Mouse (Mus musculus): ENCODE results near the gene Akap1. TPM values are rescaled to one million over a fixed set of nuclear protein-coding genes. Genes with fewer than 3 reads are reported as not detected.

Akap1 gene
- total and polyA plus RNA-seq, 2 experiments from 2014 or later: 28.6 to 53.2 TPM

DNA sequence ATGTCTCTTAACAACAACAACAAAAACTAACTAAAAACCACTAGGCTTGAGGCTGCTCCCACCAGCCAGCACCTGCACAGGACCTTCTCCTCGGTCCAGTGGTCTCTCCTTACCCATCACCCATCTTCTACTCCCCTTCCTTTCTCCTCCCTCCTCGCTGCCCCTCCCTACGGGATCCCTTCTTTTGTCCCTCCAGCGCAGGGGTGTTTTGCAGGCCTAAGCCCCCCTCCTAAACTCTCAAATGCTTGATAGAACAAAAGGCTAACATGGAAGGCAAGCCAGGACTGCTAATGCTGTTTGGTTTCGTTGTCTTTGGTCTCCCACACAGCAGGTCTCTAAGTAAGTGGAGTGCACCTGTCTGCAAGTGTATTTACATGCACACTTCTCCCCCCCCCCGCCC is 44.1 kb downstream of the Akap1 start:
- Histone ChIP-seq H3K27me3 (ENCODE audit: insufficient read depth, low read length) (no peaks in the 10 kb centered on the region; the same call in 1 of the 2 replicates), H3K9me3 (ENCODE audit: low read length) (no peaks in the 10 kb centered on the region), H3K27ac (ENCODE audit: low read depth, low read length) (0 out of 2 replicates have a peak overlapping the region, but pooled peaks have one; percentile 29), H3K4me2 (ENCODE audit: low read depth) (peak overlapping the region; percentile 21; the same call in 1 of the 2 replicates), H3K4me3 (ENCODE audit: low read depth, low read length) (no peak overlapping the region), H3K36me3 (ENCODE audit: insufficient read depth) (no peaks in the 10 kb centered on the region), H3K4me1 (ENCODE audit: insufficient read depth) (no peaks in the 10 kb centered on the region), H3K9ac (0 out of 2 replicates have a peak overlapping the region, but pooled peaks have one; percentile 18)
- no peak for DNase-seq
- TF ChIP-seq CTCF (IDR thresholded peaks at IDR 0.05; ENCODE audit: low read depth): no peak
- 9% methylated on average over 6 of the region's 6 CpGs for WGBS
- ATAC-seq: no peak

DNA sequence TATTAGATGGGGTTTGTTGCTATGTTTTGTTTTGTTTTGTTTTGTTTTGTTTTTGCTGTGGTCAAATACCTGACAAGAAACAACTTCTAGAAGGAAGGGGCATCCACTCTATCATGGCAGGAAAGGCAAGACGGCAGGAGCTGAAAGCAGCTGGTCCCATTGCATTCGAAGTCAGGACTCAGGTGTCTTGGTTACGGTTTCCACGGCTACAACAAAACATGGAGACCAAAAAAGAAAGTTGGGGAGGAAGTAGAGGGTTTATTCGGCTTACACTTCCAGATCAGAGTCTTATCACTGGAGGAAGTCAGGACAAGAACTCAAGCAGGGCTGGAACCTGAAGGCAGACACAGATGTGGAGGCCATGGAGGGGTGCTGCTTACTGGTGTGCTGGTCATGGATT is 47.3 kb downstream of the Akap1 start:
- Histone ChIP-seq H3K4me1 (ENCODE audit: insufficient read depth) (no peaks in the 10 kb centered on the region), H3K36me3 (ENCODE audit: insufficient read depth) (no peaks in the 10 kb centered on the region), H3K9me3 (ENCODE audit: low read length) (no peaks in the 10 kb centered on the region), H3K27me3 (ENCODE audit: insufficient read depth, low read length) (no peaks in the 10 kb centered on the region), H3K9ac (no peak overlapping the region), H3K27ac (ENCODE audit: low read depth, low read length) (no peak overlapping the region), H3K4me2 (ENCODE audit: low read depth) (no peak overlapping the region), H3K4me3 (ENCODE audit: low read depth, low read length) (no peak overlapping the region)
- 69% methylated on average over 5 of the region's 5 CpGs for WGBS
- no peak for ATAC-seq
- DNase-seq: no peak
- TF ChIP-seq CTCF (IDR thresholded peaks at IDR 0.05; ENCODE audit: low read depth): no peak

DNA sequence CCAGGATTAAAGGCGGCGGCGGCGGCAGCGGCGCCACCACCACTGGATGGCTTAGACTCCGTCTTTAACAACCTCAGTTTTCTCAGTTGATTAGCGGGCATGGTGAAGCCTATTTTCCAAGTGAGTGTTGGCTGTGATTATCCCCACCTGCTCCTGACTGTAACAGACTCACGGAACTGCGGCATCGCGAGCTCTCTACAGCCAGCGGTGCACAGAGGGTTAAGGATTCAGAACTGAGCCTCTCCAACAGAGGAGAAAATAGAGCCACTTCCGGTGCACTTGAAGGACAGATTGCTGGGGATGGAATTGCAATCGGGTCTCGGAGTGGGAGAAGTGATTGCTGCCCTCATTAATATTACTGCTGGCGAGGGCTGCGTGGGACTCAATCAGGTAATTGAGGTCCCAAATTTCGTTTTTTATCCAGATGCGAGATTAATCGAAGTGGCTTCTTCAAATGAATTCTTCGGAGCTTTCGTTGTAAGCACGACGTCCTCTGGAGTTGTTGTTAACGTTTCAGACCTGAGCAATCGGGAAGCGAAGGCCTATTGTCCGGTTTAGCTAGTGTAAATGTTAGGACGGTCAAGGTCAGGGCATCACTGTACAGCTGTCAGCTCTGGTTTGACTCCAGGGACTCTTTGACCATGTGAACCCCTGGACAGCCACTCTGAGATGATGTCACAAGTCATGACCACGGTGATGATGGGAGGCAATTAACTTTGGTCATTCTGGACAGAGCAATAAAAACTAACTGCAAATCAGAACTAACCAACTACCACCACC is 61.0 kb downstream of the Akap1 start:
- 57% methylated on average over 31 of the region's 31 CpGs for WGBS
- no peaks in the 10 kb centered on the region; the same call in 1 of the 2 replicates for H3K36me3 ChIP-seq (ENCODE audit: insufficient read depth)
- no peaks in the 10 kb centered on the region for H3K27me3 ChIP-seq (ENCODE audit: insufficient read depth, low read length)
- no peak overlapping the region for H3K27ac ChIP-seq (ENCODE audit: low read depth, low read length)
- peak overlapping the region; percentile 35 for H3K4me2 ChIP-seq (ENCODE audit: low read depth)
- no peaks in the 10 kb centered on the region for H3K9me3 ChIP-seq (ENCODE audit: low read length)
- peak; percentile 71 for ATAC-seq
- TF ChIP-seq CTCF (IDR thresholded peaks at IDR 0.05; ENCODE audit: low read depth): no peak
- peak overlapping the region; percentile 11; the same call in 1 of the 2 replicates for H3K4me3 ChIP-seq (ENCODE audit: low read depth, low read length)
- 0 out of 2 replicates have a peak overlapping the region, but pooled peaks have one; percentile 18 for H3K9ac ChIP-seq
- H3K4me1 ChIP-seq (ENCODE audit: insufficient read depth): no peaks in the 10 kb centered on the region
- DNase-seq: peak; percentile 29

DNA sequence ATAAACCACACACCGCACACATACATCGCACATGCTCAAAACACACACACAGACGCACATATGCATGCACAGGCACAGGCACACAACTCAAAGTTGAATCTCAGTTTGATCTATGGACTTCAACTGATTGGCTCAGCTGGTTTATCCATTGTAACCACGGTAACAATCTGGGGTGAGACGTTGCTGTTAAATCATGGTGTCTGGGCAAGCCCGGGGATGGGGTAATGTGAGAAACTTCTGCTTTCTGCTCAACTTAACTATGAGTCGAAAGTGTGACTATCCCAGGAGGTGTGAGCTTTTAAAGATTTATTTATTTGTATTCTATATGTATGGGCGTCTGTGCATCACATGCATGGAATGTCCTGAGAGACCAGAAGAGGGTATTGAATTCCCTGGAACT is 68.2 kb downstream of the Akap1 start:
- 90% methylated on average over 8 of the region's 8 CpGs for WGBS
- ATAC-seq (no peak), DNase-seq (no peak)
- H3K4me3 ChIP-seq (ENCODE audit: low read depth, low read length): no peak overlapping the region
- no peaks in the 10 kb centered on the region for H3K27me3 ChIP-seq (ENCODE audit: insufficient read depth, low read length)
- H3K9me3 ChIP-seq (ENCODE audit: low read length): no peaks in the 10 kb centered on the region
- TF ChIP-seq CTCF (IDR thresholded peaks at IDR 0.05; ENCODE audit: low read depth): no peak
- no peak overlapping the region for H3K4me2 ChIP-seq (ENCODE audit: low read depth)
- H3K4me1 ChIP-seq (ENCODE audit: insufficient read depth): no peaks in the 10 kb centered on the region
- no peak overlapping the region for H3K9ac ChIP-seq
- no peak overlapping the region for H3K27ac ChIP-seq (ENCODE audit: low read depth, low read length)
- H3K36me3 ChIP-seq (ENCODE audit: insufficient read depth): no peaks in the 10 kb centered on the region

DNA sequence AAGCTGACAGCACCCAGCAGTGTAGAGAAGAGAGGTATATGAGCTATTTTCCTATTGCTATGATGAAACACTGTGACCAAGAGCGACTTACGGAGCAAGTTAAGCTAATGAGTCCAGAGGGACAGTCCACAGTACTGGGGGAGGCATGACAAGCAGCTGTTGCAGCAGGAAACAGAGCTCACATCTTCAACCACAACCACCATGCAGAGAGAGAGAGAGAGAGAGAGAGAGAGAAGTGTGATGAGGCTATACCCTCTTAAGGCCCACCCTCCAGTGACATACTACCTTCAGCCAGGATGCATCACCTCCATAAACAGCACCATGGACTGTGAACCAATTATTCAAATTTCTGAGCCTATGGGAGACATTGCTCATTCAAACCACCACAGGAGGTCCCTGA is 74.5 kb downstream of the Akap1 start:
- DNase-seq: no peak
- Histone ChIP-seq H3K36me3 (ENCODE audit: insufficient read depth) (no peaks in the 10 kb centered on the region), H3K9ac (no peak overlapping the region), H3K4me1 (ENCODE audit: insufficient read depth) (no peaks in the 10 kb centered on the region), H3K27me3 (ENCODE audit: insufficient read depth, low read length) (no peaks in the 10 kb centered on the region), H3K4me3 (ENCODE audit: low read depth, low read length) (no peak overlapping the region), H3K27ac (ENCODE audit: low read depth, low read length) (no peak overlapping the region), H3K9me3 (ENCODE audit: low read length) (no peaks in the 10 kb centered on the region), H3K4me2 (ENCODE audit: low read depth) (no peak overlapping the region)
- no peak for ATAC-seq
- WGBS: 82% methylated on average over 2 of the region's 2 CpGs
- TF ChIP-seq CTCF (IDR thresholded peaks at IDR 0.05; ENCODE audit: low read depth): no peak

DNA sequence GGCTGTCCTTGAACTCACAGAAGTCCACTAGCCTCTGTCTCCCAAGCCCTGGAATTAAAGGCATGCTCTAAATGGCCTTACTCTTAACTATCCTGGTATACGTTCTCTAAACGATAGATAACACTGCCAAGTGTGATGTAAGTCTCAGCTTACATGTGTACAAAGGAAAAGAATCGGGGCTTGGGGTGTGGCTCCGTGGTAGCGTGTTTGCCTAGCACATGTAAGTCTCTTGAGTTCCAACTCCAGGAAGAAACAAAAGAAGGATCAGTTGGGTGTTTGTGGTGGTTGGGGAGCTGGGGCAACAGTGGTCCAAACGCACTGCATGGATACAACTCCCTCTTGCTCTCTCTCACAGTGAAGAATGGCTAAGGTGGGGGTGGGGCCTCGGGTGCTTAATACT is 77.6 kb downstream of the Akap1 start:
- TF ChIP-seq CTCF (IDR thresholded peaks at IDR 0.05; ENCODE audit: low read depth): no peak
- Histone ChIP-seq H3K4me1 (ENCODE audit: insufficient read depth) (no peaks in the 10 kb centered on the region), H3K4me2 (ENCODE audit: low read depth) (no peak overlapping the region), H3K36me3 (ENCODE audit: insufficient read depth) (no peaks in the 10 kb centered on the region), H3K9me3 (ENCODE audit: low read length) (no peaks in the 10 kb centered on the region), H3K27me3 (ENCODE audit: insufficient read depth, low read length) (no peaks in the 10 kb centered on the region), H3K9ac (no peak overlapping the region), H3K27ac (ENCODE audit: low read depth, low read length) (no peak overlapping the region), H3K4me3 (ENCODE audit: low read depth, low read length) (no peak overlapping the region)
- 79% methylated on average over 7 of the region's 7 CpGs for WGBS
- no peak for DNase-seq
- ATAC-seq: no peak

DNA sequence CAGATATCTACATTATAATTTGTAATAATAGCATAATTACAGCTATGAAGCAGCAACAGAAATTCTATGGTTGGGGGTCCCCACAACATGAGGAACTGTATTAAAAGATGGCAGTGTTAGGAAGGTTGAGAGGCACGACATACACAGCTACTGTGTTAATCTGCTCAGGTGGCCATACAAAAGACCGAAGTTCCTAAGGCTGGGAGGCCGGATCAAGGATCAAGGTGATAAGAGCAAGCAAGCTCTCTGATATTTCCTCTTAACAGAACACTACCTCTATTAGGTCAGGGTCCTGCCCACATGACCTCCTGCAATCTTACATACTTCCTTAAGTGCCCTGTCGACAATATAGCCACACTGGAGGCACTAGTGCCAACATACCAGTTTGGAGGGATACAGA is 80.9 kb downstream of the Akap1 start:
- H3K4me1 ChIP-seq (ENCODE audit: insufficient read depth): no peaks in the 10 kb centered on the region
- no peaks in the 10 kb centered on the region for H3K27me3 ChIP-seq (ENCODE audit: insufficient read depth, low read length)
- H3K4me3 ChIP-seq (ENCODE audit: low read depth, low read length): no peak overlapping the region
- H3K27ac ChIP-seq (ENCODE audit: low read depth, low read length): no peak overlapping the region
- H3K9ac ChIP-seq: no peak overlapping the region
- no peaks in the 10 kb centered on the region for H3K36me3 ChIP-seq (ENCODE audit: insufficient read depth)
- no peak overlapping the region for H3K4me2 ChIP-seq (ENCODE audit: low read depth)
- no peak for TF ChIP-seq CTCF (IDR thresholded peaks at IDR 0.05; ENCODE audit: low read depth)
- no peaks in the 10 kb centered on the region for H3K9me3 ChIP-seq (ENCODE audit: low read length)
- 91% methylated on average over 4 of the region's 4 CpGs for WGBS
- no peak for ATAC-seq
- DNase-seq: no peak

All from forebrain, postnatal 0 days (tissue).